Mouse (Mus musculus) forebrain, embryonic 13.5 days (tissue): ENCODE data around the gene Fam170b. TPM values are rescaled to one million over a fixed set of nuclear protein-coding genes. Genes with fewer than 3 reads are reported as not detected.

Experiments
- ATAC-seq: fragments of 200-750 bp; cut with Nextera tagmentation; 2 replicates; pipeline ENCODE4 v1.8.0; 2017
- H3K27ac ChIP-seq: fragments of 300-500 bp; sonication (generic); 2 replicates; pipeline ENCODE4 v1.5.1; 2015; ENCODE audit warnings: inconsistent platforms, mild to moderate bottlenecking, moderate library complexity
- H3K27me3 ChIP-seq: fragments of 300-500 bp; sonication (generic); 2 replicates; pipeline ENCODE4 v1.6.1; 2015; ENCODE audit warnings: mild to moderate bottlenecking, inconsistent platforms
- H3K36me3 ChIP-seq: fragments of 300-500 bp; sonication (generic); 2 replicates; pipeline ENCODE4 v1.6.1; 2015; ENCODE audit warnings: mild to moderate bottlenecking, inconsistent platforms; ENCODE audit not compliant: poor library complexity, severe bottlenecking
- H3K4me1 ChIP-seq: fragments of 300-500 bp; sonication (generic); 2 replicates; pipeline ENCODE4 v1.6.1; 2015; ENCODE audit warnings: inconsistent platforms
- H3K4me2 ChIP-seq: fragments of 300-500 bp; sonication (generic); 2 replicates; pipeline ENCODE4 v1.6.1; 2015; ENCODE audit warnings: inconsistent platforms, mild to moderate bottlenecking, moderate library complexity
- H3K4me3 ChIP-seq: fragments of 300-500 bp; sonication (generic); 2 replicates; pipeline ENCODE4 v1.5.1; 2015; ENCODE audit warnings: mild to moderate bottlenecking, inconsistent platforms
- H3K9ac ChIP-seq: fragments of 300-500 bp; sonication (generic); 2 replicates; pipeline ENCODE4 v1.6.1; 2015; ENCODE audit warnings: mild to moderate bottlenecking, inconsistent platforms
- H3K9me3 ChIP-seq: fragments of 300-500 bp; sonication (generic); replicated peaks from 2 replicates; pipeline ENCODE4 v1.6.1; 2016; ENCODE audit warnings: inconsistent platforms
- WGBS: fragments of 180-500 bp; shearing (Covaris S2); methylation state at CpG from one replicate; pipeline ENCODE4 v1.1.7; 2015; 5-methylcytosine and 5-hydroxymethylcytosine counted together
- polyA plus RNA-seq: library from polyadenylated mRNA; unstranded; fragments of >200 nt; fragmentation: Nextera tagmentation; extraction: Ambion mirVana; gene quantifications from 2 replicates; pipeline ENCODE4 v1.2.1, GENCODE M21; 2015

Fam170b gene
- polyA plus RNA-seq, 1 experiment from 2014 or later = not detected

GRCm38 (mm10) chr14:32871963-32872362 is 38.2 kb downstream of the Fam170b start:
- H3K27ac ChIP-seq = no peak overlapping the region
- no peaks in the 10 kb centered on the region for H3K4me1 ChIP-seq
- no peaks in the 10 kb centered on the region for H3K36me3 ChIP-seq
- H3K9ac ChIP-seq = no peak overlapping the region
- no peak overlapping the region for H3K4me2 ChIP-seq
- H3K9me3 ChIP-seq = no peaks in the 10 kb centered on the region
- no peak for ATAC-seq
- WGBS = 80% methylated on average over 5 of the region's 5 CpGs
- H3K27me3 ChIP-seq = no peaks in the 10 kb centered on the region
- H3K4me3 ChIP-seq = no peak overlapping the region

DNA sequence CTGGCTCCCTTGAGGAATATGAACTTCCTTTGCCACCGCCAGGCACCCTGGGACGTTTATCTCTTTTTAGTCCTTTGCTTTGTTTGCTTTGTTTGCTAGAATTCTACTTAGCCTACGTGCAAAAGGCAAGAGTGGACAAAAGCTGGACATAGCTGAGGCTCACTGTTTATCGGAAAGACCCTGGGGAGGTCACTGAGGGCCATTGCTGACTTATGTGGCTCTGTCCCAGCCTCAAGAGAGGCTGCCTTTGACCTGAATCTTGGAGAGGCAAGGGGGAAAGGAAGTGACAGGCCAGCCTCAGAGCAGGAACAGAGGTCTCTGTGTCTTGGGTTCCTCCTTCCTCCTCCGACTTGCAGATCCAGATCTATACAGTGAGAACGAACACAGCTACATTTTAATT is 43.8 kb downstream of the Fam170b start:
- H3K36me3 ChIP-seq = no peaks in the 10 kb centered on the region
- 65% methylated on average over 6 of the region's 6 CpGs for WGBS
- no peak for ATAC-seq
- no peak overlapping the region for H3K27ac ChIP-seq
- H3K4me3 ChIP-seq = no peak overlapping the region
- H3K9ac ChIP-seq = no peak overlapping the region
- H3K4me1 ChIP-seq = no peaks in the 10 kb centered on the region
- no peaks in the 10 kb centered on the region for H3K9me3 ChIP-seq
- H3K4me2 ChIP-seq = no peak overlapping the region
- no peaks in the 10 kb centered on the region for H3K27me3 ChIP-seq

DNA sequence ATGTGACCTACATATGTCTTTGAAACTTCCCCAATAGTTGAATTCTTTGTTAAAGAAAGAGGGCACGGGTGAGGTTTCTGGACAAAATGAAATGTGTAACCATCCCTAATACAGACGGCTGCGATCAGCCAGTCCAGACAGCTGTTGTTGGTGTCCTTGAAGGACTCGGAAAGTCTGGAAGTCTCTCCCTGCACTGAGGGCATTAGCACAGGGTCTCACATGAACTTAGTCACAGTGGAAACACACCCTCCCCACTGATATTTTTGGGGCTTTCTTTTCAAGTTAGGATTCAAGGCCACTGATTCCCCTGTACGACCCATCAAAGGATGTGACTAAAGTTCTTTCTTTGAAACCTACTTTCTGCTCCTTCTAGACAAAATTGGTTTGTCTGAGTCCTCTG is 46.6 kb downstream of the Fam170b start:
- ATAC-seq = no peak
- H3K9ac ChIP-seq = no peak overlapping the region
- H3K27me3 ChIP-seq = no peaks in the 10 kb centered on the region
- 80% methylated on average over 5 of the region's 5 CpGs for WGBS
- no peaks in the 10 kb centered on the region for H3K4me1 ChIP-seq
- H3K27ac ChIP-seq = no peak overlapping the region
- H3K4me2 ChIP-seq = no peak overlapping the region
- no peaks in the 10 kb centered on the region for H3K36me3 ChIP-seq
- no peak overlapping the region for H3K4me3 ChIP-seq
- H3K9me3 ChIP-seq = no peaks in the 10 kb centered on the region

DNA sequence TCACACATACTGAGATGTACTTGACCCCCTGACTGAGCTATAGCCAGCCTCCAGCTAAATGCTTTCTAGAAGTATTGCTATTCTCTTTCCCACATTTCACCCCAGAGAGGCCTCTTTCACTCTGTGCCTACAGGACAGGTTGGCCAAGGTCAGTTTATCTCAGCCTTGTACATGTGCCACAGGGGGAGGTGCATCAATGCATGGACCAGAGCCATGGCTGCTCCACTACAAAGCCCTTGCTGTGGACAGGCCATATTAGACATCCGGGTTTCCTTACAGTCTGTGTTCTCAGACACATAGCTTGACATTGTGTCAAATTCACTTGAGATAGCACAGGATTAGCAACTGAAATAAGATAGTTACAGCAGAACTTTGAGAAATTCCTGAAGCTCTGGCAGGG is 47.9 kb downstream of the Fam170b start:
- H3K4me1 ChIP-seq = no peaks in the 10 kb centered on the region
- H3K27ac ChIP-seq = no peak overlapping the region
- H3K9me3 ChIP-seq = no peaks in the 10 kb centered on the region
- no peak overlapping the region for H3K9ac ChIP-seq
- no peaks in the 10 kb centered on the region for H3K27me3 ChIP-seq
- H3K4me2 ChIP-seq = no peak overlapping the region
- WGBS = 91% methylated on average over 1 of the region's 1 CpGs
- H3K4me3 ChIP-seq = no peak overlapping the region
- no peak for ATAC-seq
- H3K36me3 ChIP-seq = no peaks in the 10 kb centered on the region

Other genes with a start within 250 kb of the Fam170b start
- gene Prrxl1, start 234.6 kb upstream of the Fam170b start, polyA plus RNA-seq = 0.22 and 0.54 TPM in 2 replicates
- gene 3425401B19Rik, start 148.7 kb upstream of the Fam170b start, polyA plus RNA-seq = not detected in 2 replicates
- 0.36 and 0.71 TPM in 2 replicates for gene Tmem273, start 48.0 kb upstream of the Fam170b start, polyA plus RNA-seq
- 3.7 and 4.2 TPM in 2 replicates for gene Vstm4, start 22.8 kb downstream of the Fam170b start, polyA plus RNA-seq
- 0.25 TPM in 1 of 2 replicates, not detected in the other for gene Lrrc18, start 157.4 kb downstream of the Fam170b start, polyA plus RNA-seq